ENCODE assay signal across 23 mouse cellular contexts in the genomic region with DNA sequence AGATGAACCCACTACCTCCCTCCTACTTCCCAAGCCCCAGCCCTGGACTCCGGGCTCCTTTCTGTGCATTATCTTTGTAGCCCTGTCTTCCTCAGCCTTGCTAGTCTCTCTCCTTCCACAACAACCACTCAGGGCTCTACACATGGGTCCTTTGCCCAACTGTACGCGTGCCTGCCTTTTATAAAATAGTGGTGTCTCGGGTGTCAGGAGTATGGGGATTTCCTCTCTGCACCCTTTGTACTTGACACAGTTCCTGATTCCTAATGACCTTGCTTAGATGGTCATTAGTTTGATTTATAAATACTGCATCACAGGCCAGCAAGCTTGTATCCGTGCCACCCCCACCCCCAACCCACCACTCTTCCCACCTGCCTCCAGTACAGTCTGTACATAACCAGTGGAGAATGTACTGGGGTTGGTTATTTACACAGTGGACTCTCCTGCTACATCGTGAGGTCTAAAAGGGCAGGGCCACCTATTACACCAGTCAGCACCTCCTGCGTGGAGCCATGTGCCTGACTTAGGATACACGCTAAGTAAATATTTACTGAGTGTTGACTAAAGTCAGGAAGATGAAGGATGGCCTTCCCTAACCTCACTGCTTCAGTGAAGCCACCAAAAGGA.
A peak's percentile ranks its signal among the peaks of the same experiment; 100 is the strongest.
DNase-seq lines count a peak whose midpoint lies in the region; ATAC-seq and TF ChIP-seq lines count a peak whose summit lies in the region.
"Had no signal": no experiment of that assay in that cellular context is flagged by ENCODE, and none has a peak within 500 bp of the region (broad histone marks: within the 10 kb centered on the region; RNA-seq: fewer than 3 reads in every experiment).

No protein-coding gene starts in this region.

- peak; percentile 81 for ATAC-seq in kidney, embryonic 16.5 days (ENCODE audit: low FRiP score, low TSS enrichment)
- ATAC-seq in intestine, postnatal 0 days: peak; percentile 50; the same call in 1 of the 2 replicates
- ATAC-seq in liver, embryonic 14.5 days (ENCODE audit: insufficient read depth): peak; percentile 72
- peak; percentile 62 for ATAC-seq in stomach, embryonic 16.5 days (ENCODE audit: insufficient read depth, low FRiP score)
- ATAC-seq in hindbrain, embryonic 13.5 days (ENCODE audit: low FRiP score): no peak
- no peak for ATAC-seq in forebrain, embryonic 13.5 days
- ATAC-seq: hindbrain, embryonic 16.5 days had no signal

- TF ChIP-seq CTCF in intestine, postnatal 0 days (IDR thresholded peaks at IDR 0.05; ENCODE audit: low read depth): no peak
- TF ChIP-seq CTCF in liver, embryonic 14.5 days (IDR thresholded peaks at IDR 0.05; ENCODE audit: low read depth): no peak

- no peak overlapping the region for H3K4me3 ChIP-seq in kidney, embryonic 16.5 days (ENCODE audit: low read length)
- H3K4me3 ChIP-seq in intestine, postnatal 0 days (ENCODE audit: low read depth, low read length): no peak overlapping the region
- no peak overlapping the region for H3K4me3 ChIP-seq in liver, embryonic 14.5 days (ENCODE audit: insufficient read depth in 1 of 2, low read depth in 2 of 2, low read length in 2 of 2)
- H3K4me3 ChIP-seq in stomach, embryonic 16.5 days (replicated peaks; ENCODE audit: low read length): no peak overlapping the region
- no peak overlapping the region for H3K4me3 ChIP-seq in hindbrain, embryonic 13.5 days
- no peak overlapping the region for H3K4me3 ChIP-seq in forebrain, embryonic 13.5 days
- H3K4me3 ChIP-seq: embryonic facial prominence, embryonic 12.5 days; gastrocnemius, adult 2 months; limb, embryonic 15.5 days had no signal

- no peak overlapping the region for H3K9ac ChIP-seq in kidney, embryonic 16.5 days (replicated peaks; ENCODE audit: low read length)
- no peak overlapping the region for H3K9ac ChIP-seq in intestine, postnatal 0 days (ENCODE audit: low read depth, low read length)
- no peak overlapping the region for H3K9ac ChIP-seq in liver, embryonic 14.5 days (replicated peaks)
- no peak overlapping the region for H3K9ac ChIP-seq in stomach, embryonic 16.5 days (ENCODE audit: low read length)
- H3K9ac ChIP-seq in hindbrain, embryonic 13.5 days: no peak overlapping the region
- H3K9ac ChIP-seq in forebrain, embryonic 13.5 days: no peak overlapping the region
- H3K9ac ChIP-seq: embryonic facial prominence, embryonic 12.5 days; limb, embryonic 15.5 days had no signal

- no peak overlapping the region; the same call in 1 of the 2 replicates for H3K27ac ChIP-seq in kidney, embryonic 16.5 days (ENCODE audit: low read length)
- no peak overlapping the region for H3K27ac ChIP-seq in intestine, postnatal 0 days (ENCODE audit: low read depth, low read length)
- H3K27ac ChIP-seq in liver, embryonic 14.5 days: no peak overlapping the region
- no peak overlapping the region for H3K27ac ChIP-seq in stomach, embryonic 16.5 days (ENCODE audit: low read length)
- H3K27ac ChIP-seq in hindbrain, embryonic 13.5 days: no peak overlapping the region
- no peak overlapping the region for H3K27ac ChIP-seq in forebrain, embryonic 13.5 days
- H3K27ac ChIP-seq: embryonic facial prominence, embryonic 12.5 days; gastrocnemius, adult 2 months; limb, embryonic 15.5 days had no signal

- no peak for DNase-seq in kidney, postnatal 10 days
- no peak for DNase-seq in liver, embryonic 14.5 days (ENCODE audit: low read depth in 3 of 3, low spot score in 3 of 3)
- no peak for DNase-seq in adrenal gland, postnatal 25 days
- DNase-seq: cerebellum, adult 11-12 months; cerebellum, postnatal 10 days; gastrocnemius, adult 2 months; heart, postnatal 4 days; kidney, adult 11 months; layer of hippocampus, adult 9-11 months; lung, postnatal 10 days; right cerebral cortex, postnatal 14 days; spleen, adult 18-20 months; thymus, adult 18-20 months; thymus, postnatal 36 days had no signal

- H3K36me3 ChIP-seq in kidney, embryonic 16.5 days (ENCODE audit: insufficient read depth, low read length): no peaks in the 10 kb centered on the region
- no peaks in the 10 kb centered on the region for H3K36me3 ChIP-seq in intestine, postnatal 0 days (ENCODE audit: control insufficient read depth, insufficient read depth)
- no peaks in the 10 kb centered on the region for H3K36me3 ChIP-seq in liver, embryonic 14.5 days (replicated peaks; ENCODE audit: control insufficient read depth, insufficient read depth, low read depth)
- H3K36me3 ChIP-seq in stomach, embryonic 16.5 days (ENCODE audit: control insufficient read depth, insufficient read depth, low read length): no peaks in the 10 kb centered on the region
- H3K36me3 ChIP-seq in hindbrain, embryonic 13.5 days: no peaks in the 10 kb centered on the region
- H3K36me3 ChIP-seq in forebrain, embryonic 13.5 days (ENCODE audit: poor library complexity, severe bottlenecking): no peaks in the 10 kb centered on the region
- H3K36me3 ChIP-seq: embryonic facial prominence, embryonic 12.5 days; limb, embryonic 15.5 days had no signal

- TF ChIP-seq EP300 in liver, embryonic 14.5 days (IDR thresholded peaks at IDR 0.05; ENCODE audit: low read depth): no peak

- H3K27me3 ChIP-seq in kidney, embryonic 16.5 days (ENCODE audit: insufficient read depth, low read length): no peaks in the 10 kb centered on the region
- no peaks in the 10 kb centered on the region for H3K27me3 ChIP-seq in intestine, postnatal 0 days (replicated peaks; ENCODE audit: control insufficient read depth, insufficient read depth, low read length)
- no peaks in the 10 kb centered on the region for H3K27me3 ChIP-seq in liver, embryonic 14.5 days (ENCODE audit: control insufficient read depth, insufficient read depth, low read length)
- H3K27me3 ChIP-seq in stomach, embryonic 16.5 days (ENCODE audit: control insufficient read depth, insufficient read depth, low read length): no peaks in the 10 kb centered on the region
- H3K27me3 ChIP-seq in hindbrain, embryonic 13.5 days: no peaks in the 10 kb centered on the region
- H3K27me3 ChIP-seq in forebrain, embryonic 13.5 days: no peaks in the 10 kb centered on the region
- H3K27me3 ChIP-seq: embryonic facial prominence, embryonic 12.5 days; limb, embryonic 15.5 days had no signal

- peaks cover 14% of the 10 kb centered on the region for H3K4me1 ChIP-seq in kidney, embryonic 16.5 days (ENCODE audit: insufficient read depth, low read length)
- H3K4me1 ChIP-seq in intestine, postnatal 0 days (replicated peaks; ENCODE audit: control insufficient read depth, insufficient read depth, low read length): no peaks in the 10 kb centered on the region; the same call in 1 of the 2 replicates
- H3K4me1 ChIP-seq in liver, embryonic 14.5 days (replicated peaks; ENCODE audit: control insufficient read depth in 2 of 2, insufficient read depth in 2 of 2, low read length in 1 of 2): peaks cover 0 to 12% of the 10 kb centered on the region in 2 experiments; a peak in 2 of 4 replicates
- H3K4me1 ChIP-seq in stomach, embryonic 16.5 days (ENCODE audit: control insufficient read depth, insufficient read depth, low read length): no peaks in the 10 kb centered on the region
- H3K4me1 ChIP-seq in hindbrain, embryonic 13.5 days (replicated peaks): peaks cover 15% of the 10 kb centered on the region
- peaks cover 4% of the 10 kb centered on the region for H3K4me1 ChIP-seq in forebrain, embryonic 13.5 days
- H3K4me1 ChIP-seq: limb, embryonic 15.5 days had no signal

- no peaks in the 10 kb centered on the region for H3K9me3 ChIP-seq in kidney, embryonic 16.5 days (ENCODE audit: low read length)
- H3K9me3 ChIP-seq in intestine, postnatal 0 days (ENCODE audit: control insufficient read depth): no peaks in the 10 kb centered on the region
- no peaks in the 10 kb centered on the region for H3K9me3 ChIP-seq in liver, embryonic 14.5 days (ENCODE audit: control insufficient read depth, low read length)
- no peaks in the 10 kb centered on the region for H3K9me3 ChIP-seq in stomach, embryonic 16.5 days (replicated peaks; ENCODE audit: control insufficient read depth, low read length)
- no peaks in the 10 kb centered on the region for H3K9me3 ChIP-seq in hindbrain, embryonic 13.5 days
- no peaks in the 10 kb centered on the region for H3K9me3 ChIP-seq in forebrain, embryonic 13.5 days (replicated peaks)
- H3K9me3 ChIP-seq: embryonic facial prominence, embryonic 12.5 days; limb, embryonic 15.5 days had no signal

- no peak overlapping the region for H3K4me2 ChIP-seq in kidney, embryonic 16.5 days (replicated peaks; ENCODE audit: low read depth, low read length)
- H3K4me2 ChIP-seq in intestine, postnatal 0 days (replicated peaks; ENCODE audit: low read depth): no peak overlapping the region
- H3K4me2 ChIP-seq in liver, embryonic 14.5 days (ENCODE audit: low read depth): no peak overlapping the region
- H3K4me2 ChIP-seq in stomach, embryonic 16.5 days (ENCODE audit: low read depth, low read length): no peak overlapping the region
- no peak overlapping the region for H3K4me2 ChIP-seq in hindbrain, embryonic 13.5 days
- H3K4me2 ChIP-seq in forebrain, embryonic 13.5 days: no peak overlapping the region
- H3K4me2 ChIP-seq: embryonic facial prominence, embryonic 12.5 days; limb, embryonic 15.5 days; midbrain, embryonic 11.5 days had no signal

- 25% methylated on average over 8 of the region's 8 CpGs for WGBS in kidney, embryonic 16.5 days
- 48% methylated on average over 8 of the region's 8 CpGs for WGBS in intestine, postnatal 0 days
- 67% methylated on average over 8 of the region's 8 CpGs for WGBS in liver, embryonic 14.5 days (ENCODE audit: insufficient replicate concordance)
- WGBS in stomach, embryonic 16.5 days: 48% methylated on average over 8 of the region's 8 CpGs
- WGBS in hindbrain, embryonic 13.5 days: 83% methylated on average over 8 of the region's 8 CpGs
- 88% methylated on average over 8 of the region's 8 CpGs for WGBS in forebrain, embryonic 13.5 days

Comparison
In these comparisons a context has a peak if more than half of its experiments do, and no peak if none do; other contexts are left out.
1. ATAC-seq: peak in kidney, embryonic 16.5 days (single experiment), intestine, postnatal 0 days (single experiment), liver, embryonic 14.5 days (single experiment) and stomach, embryonic 16.5 days (single experiment); none in hindbrain, embryonic 13.5 days (single experiment) and forebrain, embryonic 13.5 days (single experiment).